Mouse (Mus musculus) lung, embryonic 16.5 days (tissue): ENCODE measurements at regions not wholly inside any gene's neighbourhood (a gene's known extent, or its start where the extent isn't known, plus 50 kb on each side); places are given as distances from the start of the nearest gene placed in this dataset.

Experiments used
- ATAC-seq: fragments of 200-750 bp; cut with Nextera tagmentation; 2 replicates; pipeline ENCODE4 v1.8.0; 2017; ENCODE audit warnings: low read depth, mild to moderate bottlenecking, moderate library complexity
- H3K27ac ChIP-seq: fragments of 300-500 bp; sonication (generic); 2 replicates; pipeline ENCODE4 v1.5.1; 2014; ENCODE audit warnings: mild to moderate bottlenecking, control low read depth, low read length
- H3K27me3 ChIP-seq: fragments of 300-500 bp; sonication (generic); 2 replicates; pipeline ENCODE4 v1.6.1; 2014; ENCODE audit warnings: low read depth, low read length, mixed read lengths; ENCODE audit not compliant: control insufficient read depth, insufficient read depth
- H3K36me3 ChIP-seq: fragments of 300-500 bp; sonication (generic); 2 replicates; pipeline ENCODE4 v1.6.1; 2014; ENCODE audit warnings: low read length; ENCODE audit not compliant: control insufficient read depth, insufficient read depth
- H3K4me1 ChIP-seq: fragments of 300-500 bp; sonication (generic); replicated peaks from 2 replicates; pipeline ENCODE4 v1.6.1; 2014; ENCODE audit warnings: low read length, mixed read lengths; ENCODE audit not compliant: control insufficient read depth, insufficient read depth
- H3K4me2 ChIP-seq: fragments of 300-500 bp; sonication (generic); 2 replicates; pipeline ENCODE4 v1.6.1; 2014; ENCODE audit warnings: low read depth, low read length, control low read depth
- H3K4me3 ChIP-seq: fragments of 300-500 bp; sonication (generic); 2 replicates; pipeline ENCODE4 v1.5.1; 2014; ENCODE audit warnings: mild to moderate bottlenecking, low read length, control low read depth
- H3K9ac ChIP-seq: fragments of 300-500 bp; sonication (generic); 2 replicates; pipeline ENCODE4 v1.6.1; 2014; ENCODE audit warnings: low read length, control low read depth
- H3K9me3 ChIP-seq: fragments of 300-500 bp; sonication (generic); 2 replicates; pipeline ENCODE4 v1.6.1; 2016; ENCODE audit warnings: low read length; ENCODE audit not compliant: control insufficient read depth
- WGBS: fragments of 180-500 bp; shearing (Covaris S2); extraction: QIAGEN DNeasy Blood & Tissue Kit; methylation state at CpG from one replicate; pipeline ENCODE4 v1.1.7; 2014; 5-methylcytosine and 5-hydroxymethylcytosine counted together

DNA sequence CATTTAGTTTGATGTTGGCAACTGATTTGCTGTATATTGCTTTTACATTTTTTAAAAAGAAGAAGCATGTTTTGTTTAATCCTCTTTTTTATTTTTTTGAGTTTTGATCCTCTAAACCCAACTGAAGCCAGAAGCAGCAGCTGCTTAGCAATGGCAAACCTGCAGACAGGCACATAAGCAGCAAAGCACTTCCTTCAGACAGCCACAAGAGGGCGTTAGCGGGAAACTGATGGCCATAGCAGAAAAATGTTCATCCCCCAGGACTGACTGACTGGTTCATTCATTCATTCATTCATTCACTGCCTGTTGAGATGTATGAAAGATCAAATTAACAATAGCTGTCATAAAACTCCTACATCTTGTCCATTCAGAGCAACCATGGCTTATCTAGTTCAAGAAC lies 92.3 kb downstream of the Setd4 start:
- Histone ChIP-seq H3K4me2 (no peak overlapping the region), H3K9ac (no peak overlapping the region), H3K9me3 (no peaks in the 10 kb centered on the region; the same call in 1 of the 2 replicates), H3K36me3 (no peaks in the 10 kb centered on the region), H3K4me1 (peaks cover 5% of the 10 kb centered on the region; the same call in 1 of the 2 replicates), H3K27me3 (no peaks in the 10 kb centered on the region), H3K27ac (no peak overlapping the region), H3K4me3 (no peak overlapping the region)
- ATAC-seq = no peak
- 4% methylated on average over 2 of the region's 2 CpGs for WGBS

DNA sequence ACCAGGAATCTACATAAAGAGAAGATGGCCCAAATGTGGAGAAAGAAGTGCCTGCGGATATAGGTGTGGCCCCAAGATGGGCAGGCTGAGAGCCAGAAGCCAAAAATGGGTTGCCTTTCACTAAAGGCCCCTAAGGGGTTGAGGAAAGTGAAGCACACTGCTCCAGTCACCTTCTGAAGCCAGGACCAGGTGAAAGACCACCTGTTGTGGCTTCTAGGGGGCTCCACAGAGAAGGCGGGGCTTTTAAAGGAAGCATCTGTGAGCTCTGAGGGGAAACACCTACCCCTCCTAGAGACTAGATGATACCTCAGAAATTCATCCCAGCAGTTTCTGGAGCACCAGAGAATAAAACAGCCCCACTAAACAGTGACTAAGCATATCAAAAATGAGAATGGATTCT lies 105.1 kb downstream of the Setd4 start:
- 88% methylated on average over 2 of the region's 2 CpGs for WGBS
- no peak overlapping the region for H3K4me3 ChIP-seq
- peaks cover 3% of the 10 kb centered on the region; the same call in 1 of the 2 replicates for H3K9me3 ChIP-seq
- no peak overlapping the region for H3K27ac ChIP-seq
- no peak for ATAC-seq
- no peaks in the 10 kb centered on the region for H3K27me3 ChIP-seq
- H3K4me1 ChIP-seq = no peaks in the 10 kb centered on the region; the same call in 1 of the 2 replicates
- no peaks in the 10 kb centered on the region for H3K36me3 ChIP-seq
- no peak overlapping the region for H3K9ac ChIP-seq
- H3K4me2 ChIP-seq = no peak overlapping the region

DNA sequence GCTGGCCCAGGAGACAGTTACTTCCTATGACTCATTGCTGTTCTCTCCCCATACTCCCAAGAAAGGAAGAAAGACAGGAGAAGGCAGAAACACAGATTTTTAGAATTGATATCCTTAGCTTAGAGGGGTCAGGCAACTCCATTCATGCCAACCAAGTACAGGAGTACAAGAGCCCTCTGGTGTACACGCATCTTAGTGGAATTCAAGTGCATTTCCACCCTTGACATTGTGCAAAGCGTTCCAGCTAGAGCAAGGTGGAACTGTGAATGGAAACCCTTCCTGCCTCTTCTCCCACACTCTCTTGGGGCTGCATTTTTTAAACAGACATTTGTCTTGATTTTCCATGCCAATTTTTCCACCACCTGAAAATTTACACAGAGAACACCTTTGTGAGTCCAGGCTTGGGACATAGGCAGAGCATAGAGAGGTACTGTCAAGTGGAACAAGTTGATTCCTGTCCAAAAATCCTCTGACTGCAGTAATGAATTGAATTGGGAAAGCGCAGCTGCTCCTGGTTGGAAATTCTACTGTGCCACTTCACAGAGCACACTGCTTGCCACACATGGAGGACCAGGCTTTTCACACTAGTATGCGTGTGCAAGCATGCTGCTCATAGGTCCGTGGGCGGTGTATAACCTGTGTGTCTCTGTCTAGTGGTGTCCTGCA lies 110.4 kb downstream of the Setd4 start:
- peak overlapping the region; percentile 43 for H3K27ac ChIP-seq
- H3K9ac ChIP-seq = no peak overlapping the region
- 66% methylated on average over 6 of the region's 6 CpGs for WGBS
- no peak overlapping the region for H3K4me3 ChIP-seq
- H3K9me3 ChIP-seq = no peaks in the 10 kb centered on the region; the same call in 1 of the 2 replicates
- peak; percentile 82 for ATAC-seq
- no peak overlapping the region for H3K4me2 ChIP-seq
- H3K36me3 ChIP-seq = no peaks in the 10 kb centered on the region
- H3K27me3 ChIP-seq = no peaks in the 10 kb centered on the region
- no peaks in the 10 kb centered on the region; the same call in 1 of the 2 replicates for H3K4me1 ChIP-seq

DNA sequence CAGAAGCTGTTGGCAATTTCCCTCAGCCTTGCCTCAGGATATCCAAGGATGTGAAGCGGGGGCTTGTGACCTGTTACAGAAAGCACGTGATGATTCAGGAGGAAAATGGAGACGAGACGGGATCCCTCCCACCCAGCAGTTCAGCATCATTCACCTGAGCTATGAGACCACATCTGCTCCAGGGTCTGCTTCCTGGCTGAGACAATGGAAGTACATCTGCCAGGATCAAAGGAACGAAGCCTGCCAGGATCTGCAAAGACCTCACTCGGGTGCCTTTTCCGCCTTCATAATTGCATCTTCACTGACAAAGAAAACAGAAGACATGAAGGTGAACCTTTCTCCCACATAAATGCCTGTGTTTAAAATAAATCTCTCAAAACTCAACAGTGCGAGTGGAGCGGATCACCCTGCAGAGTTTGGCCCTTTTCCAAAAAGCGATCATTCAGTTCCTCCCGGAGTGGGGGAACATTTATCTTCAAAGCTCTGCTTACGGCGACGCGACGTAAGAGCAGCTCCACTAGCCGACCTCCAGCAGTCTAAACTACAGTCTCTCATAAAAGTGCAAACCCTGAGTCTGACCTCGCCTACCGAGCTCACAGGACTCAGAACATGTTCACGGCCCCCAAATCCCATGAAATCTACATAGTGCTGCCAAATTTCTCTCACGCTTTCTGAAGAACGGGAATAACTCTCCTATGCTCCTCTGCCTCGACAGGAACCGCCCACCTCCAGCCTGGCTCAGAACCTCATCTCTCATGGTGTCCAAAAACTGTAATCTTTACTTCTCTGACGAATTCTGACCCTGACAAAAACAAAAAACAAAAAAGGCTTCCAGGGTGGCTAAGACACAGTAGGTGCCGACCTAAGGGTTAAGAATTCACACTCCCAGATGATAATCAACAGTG lies 117.0 kb downstream of the Setd4 start:
- ATAC-seq = no peak
- Histone ChIP-seq H3K9me3 (no peaks in the 10 kb centered on the region; the same call in 1 of the 2 replicates), H3K27ac (no peak overlapping the region), H3K4me1 (0 out of 2 replicates have a peak, but pooled peaks cover 6% of the 10 kb centered on the region), H3K4me2 (peak overlapping the region; percentile 44), H3K36me3 (no peaks in the 10 kb centered on the region), H3K27me3 (no peaks in the 10 kb centered on the region), H3K9ac (no peak overlapping the region), H3K4me3 (peak overlapping the region; percentile 23)
- 32% methylated on average over 26 of the region's 26 CpGs for WGBS

DNA sequence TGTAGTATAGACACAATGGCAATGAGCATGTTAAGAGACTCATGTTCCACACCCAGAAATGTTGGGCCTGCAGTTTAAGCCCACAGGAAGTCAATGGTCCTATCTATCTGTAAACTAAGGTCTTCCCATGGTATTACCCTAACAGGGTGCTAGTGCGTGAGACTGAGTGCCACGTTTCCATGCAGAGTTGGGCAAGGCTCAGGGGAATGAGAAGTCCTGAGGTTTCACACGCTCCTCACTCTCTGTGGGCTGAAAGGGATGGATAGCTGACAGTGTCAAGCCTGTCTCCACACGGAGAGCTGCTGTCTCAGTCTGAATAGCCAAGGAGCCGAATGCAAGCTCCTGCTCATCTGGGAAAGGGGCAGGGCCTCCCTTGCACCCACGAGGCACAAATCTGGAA lies 133.9 kb downstream of the Setd4 start:
- Histone ChIP-seq H3K4me2 (no peak overlapping the region), H3K9me3 (0 out of 2 replicates have a peak, but pooled peaks cover 2% of the 10 kb centered on the region), H3K36me3 (no peaks in the 10 kb centered on the region), H3K27ac (no peak overlapping the region), H3K4me3 (no peak overlapping the region), H3K27me3 (no peaks in the 10 kb centered on the region), H3K4me1 (no peaks in the 10 kb centered on the region), H3K9ac (no peak overlapping the region)
- ATAC-seq = no peak
- 76% methylated on average over 6 of the region's 6 CpGs for WGBS

DNA sequence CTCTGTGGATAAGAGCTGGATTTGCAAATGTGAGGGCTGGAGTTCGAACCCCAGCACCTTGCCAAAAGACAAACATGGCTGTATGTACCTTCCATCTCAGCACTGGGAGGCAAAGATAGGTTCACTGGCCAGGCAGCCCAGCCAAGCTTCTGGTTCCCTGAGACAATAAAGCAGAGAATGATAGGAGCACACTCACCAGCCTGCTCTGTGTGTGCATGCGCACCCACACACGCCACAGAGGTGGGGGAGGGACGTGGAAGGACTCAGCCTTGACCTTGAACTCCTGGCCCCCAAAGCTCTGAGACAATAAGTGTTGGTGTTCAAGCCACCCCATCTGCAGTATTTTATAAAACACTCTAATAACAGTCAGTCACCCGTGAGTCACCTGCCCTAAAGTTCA lies 138.1 kb downstream of the Setd4 start:
- Histone ChIP-seq H3K27me3 (no peaks in the 10 kb centered on the region), H3K4me2 (no peak overlapping the region), H3K27ac (no peak overlapping the region), H3K4me3 (no peak overlapping the region), H3K9ac (no peak overlapping the region), H3K9me3 (no peaks in the 10 kb centered on the region), H3K36me3 (no peaks in the 10 kb centered on the region), H3K4me1 (peaks cover 16% of the 10 kb centered on the region)
- ATAC-seq = no peak
- 82% methylated on average over 5 of the region's 5 CpGs for WGBS

DNA sequence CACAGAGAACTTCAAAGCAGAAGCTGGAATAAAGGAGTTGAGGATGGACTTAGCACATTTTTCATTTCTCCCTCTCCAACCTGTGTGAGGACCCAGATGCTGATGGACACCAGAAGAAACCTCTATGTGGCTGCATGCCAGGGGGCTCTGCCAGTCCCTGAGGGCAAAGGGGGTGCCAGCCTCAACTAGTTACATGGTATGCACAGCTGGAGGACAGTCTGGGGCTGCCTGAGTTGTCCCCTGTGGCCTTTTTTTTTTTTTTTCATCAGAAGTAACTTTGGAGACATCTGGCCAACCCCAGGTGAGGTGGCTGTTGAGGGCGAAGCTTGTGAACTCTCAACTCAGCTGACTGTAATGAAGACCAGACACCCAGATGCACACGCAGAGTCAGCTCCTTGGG lies 139.0 kb downstream of the Setd4 start:
- H3K4me3 ChIP-seq = no peak overlapping the region
- peaks cover 18% of the 10 kb centered on the region for H3K4me1 ChIP-seq
- no peak overlapping the region for H3K27ac ChIP-seq
- no peak overlapping the region for H3K9ac ChIP-seq
- no peak overlapping the region for H3K4me2 ChIP-seq
- H3K36me3 ChIP-seq = no peaks in the 10 kb centered on the region
- H3K27me3 ChIP-seq = no peaks in the 10 kb centered on the region
- no peak for ATAC-seq
- 59% methylated on average over 2 of the region's 2 CpGs for WGBS
- no peaks in the 10 kb centered on the region for H3K9me3 ChIP-seq

DNA sequence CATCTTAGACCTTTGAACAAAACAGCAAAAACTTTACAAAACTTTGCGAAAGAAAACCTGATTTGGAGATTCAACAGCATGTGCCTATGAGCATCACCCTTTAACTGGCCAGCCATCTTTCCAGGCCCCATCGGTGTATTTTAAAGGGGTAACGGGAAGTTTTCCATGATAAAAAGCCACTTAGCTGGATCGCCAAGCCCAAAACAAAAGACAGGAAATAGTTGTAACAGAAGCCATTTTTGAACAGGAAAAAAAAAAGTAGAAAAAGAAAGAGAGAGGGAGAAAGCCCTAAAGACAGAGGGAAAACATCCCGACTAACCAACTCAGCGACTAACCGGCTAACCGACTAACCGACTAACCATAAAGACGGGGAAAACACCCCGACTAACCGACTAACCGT lies 140.5 kb downstream of the Setd4 start:
- Histone ChIP-seq H3K27ac (no peak overlapping the region), H3K9me3 (no peaks in the 10 kb centered on the region), H3K4me3 (no peak overlapping the region), H3K36me3 (no peaks in the 10 kb centered on the region), H3K4me1 (peaks cover 25% of the 10 kb centered on the region), H3K27me3 (no peaks in the 10 kb centered on the region), H3K4me2 (no peak overlapping the region), H3K9ac (no peak overlapping the region)
- 85% methylated on average over 13 of the region's 13 CpGs for WGBS
- ATAC-seq = no peak

DNA sequence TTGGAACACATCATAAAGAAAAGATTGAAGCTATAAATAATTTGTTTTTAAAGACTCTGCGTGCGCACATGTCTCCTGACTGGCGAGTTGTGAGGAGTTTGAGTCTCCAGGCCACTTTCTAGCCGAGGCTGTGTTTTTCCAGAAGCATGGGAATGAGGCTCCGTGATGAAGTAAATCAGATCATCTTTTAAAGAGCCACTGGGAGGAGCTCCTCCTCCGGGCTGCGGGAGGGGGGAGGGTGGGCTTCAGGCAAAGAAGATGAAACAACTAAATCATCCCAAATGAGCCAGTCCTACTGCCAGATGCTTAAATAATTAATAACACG lies 141.6 kb downstream of the Setd4 start:
- peak overlapping the region; percentile 40 for H3K4me2 ChIP-seq
- ATAC-seq = no peak; the same call in 1 of the 2 replicates
- H3K4me1 ChIP-seq = peaks cover 25% of the 10 kb centered on the region
- peak overlapping the region; percentile 46; the same call in 1 of the 2 replicates for H3K27ac ChIP-seq
- no peaks in the 10 kb centered on the region for H3K27me3 ChIP-seq
- no peak overlapping the region; the same call in 1 of the 2 replicates for H3K9ac ChIP-seq
- H3K9me3 ChIP-seq = no peaks in the 10 kb centered on the region
- WGBS = 21% methylated on average over 8 of the region's 8 CpGs
- no peak overlapping the region for H3K4me3 ChIP-seq
- H3K36me3 ChIP-seq = no peaks in the 10 kb centered on the region
